Mouse (Mus musculus): ENCODE results near the gene Pamr1. TPM values are rescaled to one million over a fixed set of nuclear protein-coding genes. Genes with fewer than 3 reads are reported as not detected.

Gene Pamr1
- total and polyA plus RNA-seq, 3 experiments: 1.4 to 4.5 (median 1.7) TPM

DNA sequence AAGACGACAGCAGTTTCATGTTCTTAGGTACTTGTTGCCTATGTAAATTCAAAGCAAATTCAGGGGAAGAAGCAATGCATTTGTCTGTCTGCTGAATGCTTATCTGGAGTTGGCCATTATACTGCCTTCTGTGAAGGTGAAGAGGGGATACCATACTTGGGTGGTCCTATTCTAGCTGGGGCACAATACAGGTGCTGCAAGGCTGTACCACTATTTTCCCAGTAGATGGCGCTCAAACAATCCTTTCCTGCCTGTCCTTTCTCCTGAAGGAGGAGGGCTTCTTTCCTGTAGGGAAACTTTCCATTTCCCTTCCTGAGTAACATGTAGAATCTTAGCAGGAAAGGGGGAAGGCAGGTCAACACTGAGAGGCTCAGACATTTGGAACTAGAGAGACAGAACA, 40.2 kb downstream of the Pamr1 start:
- Histone ChIP-seq H3K27me3 (ENCODE audit: control insufficient read depth, insufficient read depth, low read length) (no peaks in the 10 kb centered on the region), H3K27ac (no peak overlapping the region), H3K9ac (ENCODE audit: low read depth, low read length) (no peak overlapping the region), H3K4me3 (no peak overlapping the region), H3K4me1 (ENCODE audit: control insufficient read depth, insufficient read depth, low read length) (no peaks in the 10 kb centered on the region), H3K36me3 (ENCODE audit: control insufficient read depth, insufficient read depth, low read length) (no peaks in the 10 kb centered on the region), H3K79me2 (replicated peaks; ENCODE audit: control insufficient read depth, insufficient read depth, low read length) (no peaks in the 10 kb centered on the region)
- DNase-seq: peak in 1 of 2 experiments; percentile 9
- TF ChIP-seq CTCF (IDR thresholded peaks at IDR 0.05): peak; percentile 87
- TF ChIP-seq EP300 (IDR thresholded peaks at IDR 0.05; ENCODE audit: insufficient read depth, low read depth, low read length): no peak
- no peak for TF ChIP-seq POLR2A (IDR thresholded peaks at IDR 0.05; ENCODE audit: insufficient read depth, low read depth, low read length)
- WGBS: 39% methylated on average over 2 of the region's 2 CpGs
- intact Hi-C loops (cut with DNase I): loop anchor here (2.0 kb wide), 1 partner anchor 431 kb away; no protein-coding TSS in a partner anchor

DNA sequence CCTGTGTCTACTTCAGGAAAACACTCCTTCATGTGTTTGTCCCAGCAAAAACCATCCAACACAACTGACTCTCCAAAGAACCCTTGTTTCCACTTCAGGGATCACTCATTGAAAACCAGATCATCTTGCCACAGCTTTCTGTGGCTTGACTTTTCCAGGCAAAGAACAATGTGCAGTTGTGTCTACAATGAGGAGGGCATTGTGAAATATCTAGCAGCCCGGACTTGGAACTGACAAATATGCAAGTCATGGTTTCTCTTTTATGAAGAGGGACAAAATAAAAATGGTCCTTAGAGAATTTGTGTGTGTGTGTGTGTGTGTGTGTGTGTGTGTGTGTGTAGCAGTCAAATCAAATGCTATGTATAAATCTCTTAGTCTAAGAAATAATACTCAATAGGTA, 44.7 kb downstream of the Pamr1 start:
- H3K4me3 ChIP-seq: no peak overlapping the region
- DNase-seq: no peak
- whole genome bisulfite sequencing: 64% methylated on average over 1 of the region's 1 CpGs
- intact Hi-C loops (cut with DNase I): no loop called here
- H3K27me3 ChIP-seq (ENCODE audit: control insufficient read depth, insufficient read depth, low read length): no peaks in the 10 kb centered on the region
- H3K79me2 ChIP-seq (replicated peaks; ENCODE audit: control insufficient read depth, insufficient read depth, low read length): no peaks in the 10 kb centered on the region
- TF ChIP-seq CTCF (IDR thresholded peaks at IDR 0.05): no peak
- TF ChIP-seq EP300 (IDR thresholded peaks at IDR 0.05; ENCODE audit: insufficient read depth, low read depth, low read length): no peak
- no peak for TF ChIP-seq POLR2A (IDR thresholded peaks at IDR 0.05; ENCODE audit: insufficient read depth, low read depth, low read length)
- H3K4me1 ChIP-seq (ENCODE audit: control insufficient read depth, insufficient read depth, low read length): no peaks in the 10 kb centered on the region
- no peaks in the 10 kb centered on the region for H3K36me3 ChIP-seq (ENCODE audit: control insufficient read depth, insufficient read depth, low read length)
- no peak overlapping the region for H3K27ac ChIP-seq
- H3K9ac ChIP-seq (ENCODE audit: low read depth, low read length): no peak overlapping the region

DNA sequence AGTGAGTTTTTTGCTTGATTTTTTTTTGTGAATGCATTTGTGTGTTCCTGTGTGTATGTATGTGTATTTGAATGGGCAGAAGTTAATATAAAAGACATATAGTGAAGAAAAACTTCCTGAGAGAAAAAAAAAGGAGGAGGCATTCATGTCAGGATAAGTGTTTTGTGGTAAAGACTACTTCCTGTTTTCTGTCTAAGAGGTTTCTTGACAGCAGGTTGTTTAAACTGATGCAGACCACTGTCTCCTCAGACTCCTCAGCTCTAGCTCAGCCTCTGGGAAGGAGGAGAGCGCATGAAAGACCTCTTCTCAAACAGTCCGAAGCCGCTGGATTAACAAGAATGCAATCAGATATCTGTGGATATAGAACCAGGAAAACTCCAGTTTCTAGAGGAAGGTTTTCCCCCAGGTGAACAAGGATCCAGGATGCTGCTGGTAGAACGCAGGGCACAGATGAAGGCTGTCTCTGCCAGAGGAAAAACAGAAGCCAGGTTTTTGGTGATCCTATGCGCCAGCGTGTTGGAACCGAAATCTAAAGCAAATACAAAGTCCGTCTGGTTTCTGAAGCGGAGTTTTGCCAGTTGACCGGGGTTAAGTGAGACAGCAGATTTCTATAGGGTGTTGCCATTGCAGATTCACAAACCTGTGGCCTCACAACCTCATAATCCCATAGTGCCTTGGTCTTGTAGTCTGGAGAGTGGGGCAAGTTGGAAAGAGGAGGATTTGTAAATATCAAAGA, 45.8 kb downstream of the Pamr1 start:
- H3K4me3 ChIP-seq: no peak overlapping the region
- TF ChIP-seq POLR2A (IDR thresholded peaks at IDR 0.05; ENCODE audit: insufficient read depth, low read depth, low read length) (no peak), EP300 (IDR thresholded peaks at IDR 0.05; ENCODE audit: insufficient read depth, low read depth, low read length) (no peak), CTCF (IDR thresholded peaks at IDR 0.05) (no peak)
- H3K4me1 ChIP-seq (ENCODE audit: control insufficient read depth, insufficient read depth, low read length): no peaks in the 10 kb centered on the region
- DNase-seq: no peak
- H3K27ac ChIP-seq: no peak overlapping the region
- WGBS: 89% methylated on average over 10 of the region's 10 CpGs
- H3K9ac ChIP-seq (ENCODE audit: low read depth, low read length): no peak overlapping the region
- intact Hi-C loops (cut with DNase I): no loop called here
- no peaks in the 10 kb centered on the region for H3K79me2 ChIP-seq (replicated peaks; ENCODE audit: control insufficient read depth, insufficient read depth, low read length)
- 0 out of 2 replicates have a peak, but pooled peaks cover 1% of the 10 kb centered on the region for H3K27me3 ChIP-seq (ENCODE audit: control insufficient read depth, insufficient read depth, low read length)
- H3K36me3 ChIP-seq (ENCODE audit: control insufficient read depth, insufficient read depth, low read length): no peaks in the 10 kb centered on the region

- intact Hi-C loops (cut with DNase I): no loop called here
- 0 out of 2 replicates have a peak, but pooled peaks cover 1% of the 10 kb centered on the region for H3K27me3 ChIP-seq (ENCODE audit: control insufficient read depth, insufficient read depth, low read length)
- H3K36me3 ChIP-seq (ENCODE audit: control insufficient read depth, insufficient read depth, low read length): no peaks in the 10 kb centered on the region
- no peak for TF ChIP-seq EP300 (IDR thresholded peaks at IDR 0.05; ENCODE audit: insufficient read depth, low read depth, low read length)
- TF ChIP-seq CTCF (IDR thresholded peaks at IDR 0.05): no peak
- TF ChIP-seq POLR2A (IDR thresholded peaks at IDR 0.05; ENCODE audit: insufficient read depth, low read depth, low read length): no peak
- DNase-seq: no peak
- WGBS: 41% methylated on average over 2 of the region's 2 CpGs
- no peak overlapping the region for H3K27ac ChIP-seq
- H3K79me2 ChIP-seq (replicated peaks; ENCODE audit: control insufficient read depth, insufficient read depth, low read length): no peaks in the 10 kb centered on the region
- H3K4me3 ChIP-seq: no peak overlapping the region
- H3K4me1 ChIP-seq (ENCODE audit: control insufficient read depth, insufficient read depth, low read length): no peaks in the 10 kb centered on the region
- H3K9ac ChIP-seq (ENCODE audit: low read depth, low read length): no peak overlapping the region
These were observed 49.3 kb downstream of the Pamr1 start for GRCm38 (mm10) chr2:102598911-102599721.

DNA sequence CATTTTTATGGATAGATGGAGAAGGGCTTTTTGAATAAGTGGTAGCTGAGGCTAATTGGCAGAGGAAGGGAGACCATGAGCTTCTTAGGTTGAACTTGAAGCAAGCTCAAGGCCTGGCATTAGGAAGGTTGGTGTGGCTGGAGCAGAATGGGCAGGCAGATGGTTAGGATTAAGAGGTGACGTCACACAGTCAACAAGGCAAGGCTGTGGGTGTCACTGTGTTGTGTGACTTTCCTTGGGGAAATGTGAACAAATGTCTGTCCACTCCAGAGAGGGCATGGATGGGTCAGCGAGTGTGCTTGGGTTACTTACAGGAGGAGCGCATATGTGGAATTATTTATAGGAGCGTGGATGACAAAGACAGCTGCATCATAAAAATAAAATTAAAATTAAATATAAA, 50.7 kb downstream of the Pamr1 start:
- 0 out of 2 replicates have a peak, but pooled peaks cover 1% of the 10 kb centered on the region for H3K27me3 ChIP-seq (ENCODE audit: control insufficient read depth, insufficient read depth, low read length)
- no peak for DNase-seq
- no peaks in the 10 kb centered on the region for H3K79me2 ChIP-seq (replicated peaks; ENCODE audit: control insufficient read depth, insufficient read depth, low read length)
- no peak overlapping the region for H3K4me3 ChIP-seq
- intact Hi-C loops (cut with DNase I): no loop called here
- H3K9ac ChIP-seq (ENCODE audit: low read depth, low read length): no peak overlapping the region
- TF ChIP-seq CTCF (IDR thresholded peaks at IDR 0.05) (no peak), POLR2A (IDR thresholded peaks at IDR 0.05; ENCODE audit: insufficient read depth, low read depth, low read length) (no peak), EP300 (IDR thresholded peaks at IDR 0.05; ENCODE audit: insufficient read depth, low read depth, low read length) (no peak)
- H3K4me1 ChIP-seq (ENCODE audit: control insufficient read depth, insufficient read depth, low read length): no peaks in the 10 kb centered on the region
- WGBS: 83% methylated on average over 4 of the region's 4 CpGs
- no peaks in the 10 kb centered on the region for H3K36me3 ChIP-seq (ENCODE audit: control insufficient read depth, insufficient read depth, low read length)
- H3K27ac ChIP-seq: no peak overlapping the region

- intact Hi-C loops (cut with DNase I): no loop called here
- no peak overlapping the region for H3K4me3 ChIP-seq
- no peak for DNase-seq
- TF ChIP-seq EP300 (IDR thresholded peaks at IDR 0.05; ENCODE audit: insufficient read depth, low read depth, low read length) (no peak), POLR2A (IDR thresholded peaks at IDR 0.05; ENCODE audit: insufficient read depth, low read depth, low read length) (no peak)
- H3K4me1 ChIP-seq (ENCODE audit: control insufficient read depth, insufficient read depth, low read length): no peaks in the 10 kb centered on the region
- no peaks in the 10 kb centered on the region for H3K79me2 ChIP-seq (replicated peaks; ENCODE audit: control insufficient read depth, insufficient read depth, low read length)
- H3K27me3 ChIP-seq (ENCODE audit: control insufficient read depth, insufficient read depth, low read length): no peaks in the 10 kb centered on the region
- 92% methylated on average over 4 of the region's 4 CpGs for WGBS
- no peak overlapping the region for H3K9ac ChIP-seq (ENCODE audit: low read depth, low read length)
- H3K36me3 ChIP-seq (ENCODE audit: control insufficient read depth, insufficient read depth, low read length): no peaks in the 10 kb centered on the region
- no peak overlapping the region for H3K27ac ChIP-seq
These were observed 60.7 kb downstream of the Pamr1 start for GRCm38 (mm10) chr2:102610485-102610884.
